Mouse (Mus musculus) small intestine, adult 2 months (tissue): ENCODE measurements around the gene Cfap73. TPM values are rescaled to one million over a fixed set of nuclear protein-coding genes. Genes with fewer than 3 reads are reported as not detected.
A peak's percentile ranks its signal among the peaks of the same experiment; 100 is the strongest.

Experiments
- H3K27ac ChIP-seq: fragments of 200-500 bp; 2 replicates; pipeline ENCODE4 v1.5.1; 2012; ENCODE audit warnings: low read depth, low read length, control low read depth, inconsistent platforms; ENCODE audit not compliant: insufficient read depth
- H3K27me3 ChIP-seq: fragments of 200-500 bp; 2 replicates; pipeline ENCODE4 v1.6.1; 2012; ENCODE audit warnings: mild to moderate bottlenecking, moderate library complexity, low read length, inconsistent platforms; ENCODE audit not compliant: control insufficient read depth, insufficient read depth
- H3K36me3 ChIP-seq: fragments of 200-500 bp; 2 replicates; pipeline ENCODE4 v1.6.1; 2012; ENCODE audit warnings: mild to moderate bottlenecking, low read length, control low read depth, inconsistent platforms; ENCODE audit not compliant: control insufficient read depth, insufficient read depth
- H3K4me1 ChIP-seq: fragments of 200-500 bp; 2 replicates; pipeline ENCODE4 v1.6.1; 2012; ENCODE audit warnings: low read length, inconsistent platforms, mixed read lengths; ENCODE audit not compliant: control insufficient read depth, insufficient read depth, insufficient read length
- H3K4me3 ChIP-seq: fragments of 200-500 bp; 2 replicates; pipeline ENCODE4 v1.5.1; 2012; ENCODE audit warnings: low read depth, mild to moderate bottlenecking, control low read depth, inconsistent platforms, low read length, moderate library complexity
- CTCF ChIP-seq: fragments of 200-500 bp; IDR thresholded peaks from 2 replicates; pipeline ENCODE4 v1.5.1; 2012; ENCODE audit warnings: low read depth, mild to moderate bottlenecking, control low read depth, inconsistent platforms, low read length, moderate library complexity, mixed read lengths; ENCODE audit not compliant: insufficient replicate concordance, insufficient read length; ENCODE audit errors: extremely low read depth
- POLR2A ChIP-seq: fragments of 200-500 bp; IDR thresholded peaks from 2 replicates; pipeline ENCODE4 v1.6.1; 2012; ENCODE audit warnings: low read depth, mild to moderate bottlenecking, control low read depth, inconsistent platforms, low read length, moderate library complexity
- WGBS: fragments of 180-500 bp; shearing (Covaris S2); methylation state at CpG from one replicate; pipeline ENCODE4 v1.1.7; 2018; 5-methylcytosine and 5-hydroxymethylcytosine counted together
- polyA plus RNA-seq: library from polyadenylated mRNA; depleted of rRNA; stranded (reverse); fragments of >200 nt; gene quantifications from 2 replicates; pipeline ENCODE4 v1.2.3, GENCODE M21; 2012; rRNA removed

Gene Cfap73
- polyA plus RNA-seq, 1 experiment, result not detected

GRCm38 (mm10) chr5:120583511-120583910 is 50.5 kb downstream of the Cfap73 start:
- TF ChIP-seq POLR2A (no peak), CTCF (no peak)
- Histone ChIP-seq H3K4me1 (peaks cover 29% of the 10 kb centered on the region), H3K27ac (no peak overlapping the region), H3K27me3 (no peaks in the 10 kb centered on the region), H3K36me3 (peaks cover 38% of the 10 kb centered on the region), H3K4me3 (no peak overlapping the region)
- WGBS, result 85% methylated on average over 4 of the region's 4 CpGs

DNA sequence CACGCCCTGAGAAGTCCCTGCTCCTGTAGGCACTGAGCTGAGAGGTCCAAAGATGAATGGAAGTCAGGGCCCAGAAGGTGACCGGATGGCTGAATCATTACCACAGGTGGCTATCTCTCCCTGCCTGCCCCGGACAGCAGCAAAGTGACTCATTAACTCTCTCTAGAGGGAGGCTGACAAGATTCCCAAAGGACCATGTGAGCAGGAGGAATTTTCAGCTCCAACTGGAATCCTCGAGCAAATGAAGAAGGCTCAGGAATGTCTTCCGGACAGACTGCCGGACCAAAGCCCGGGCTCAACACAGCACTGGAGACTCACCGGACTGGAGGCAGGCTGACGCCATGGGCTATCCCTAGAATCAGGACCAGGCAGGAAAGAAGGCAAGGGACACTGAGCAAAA is 52.0 kb downstream of the Cfap73 start:
- no peak for TF ChIP-seq POLR2A
- TF ChIP-seq CTCF, result no peak
- Histone ChIP-seq H3K4me3 (no peak overlapping the region), H3K27me3 (no peaks in the 10 kb centered on the region), H3K36me3 (peaks cover 38% of the 10 kb centered on the region), H3K4me1 (peaks cover 43% of the 10 kb centered on the region), H3K27ac (peak overlapping the region; percentile 12; the same call in 1 of the 2 replicates)
- 77% methylated on average over 9 of the region's 9 CpGs for WGBS

GRCm38 (mm10) chr5:120579898-120580626 is 54.0 kb downstream of the Cfap73 start:
- H3K27me3 ChIP-seq, result no peaks in the 10 kb centered on the region
- peak overlapping the region; percentile 68 for H3K27ac ChIP-seq
- no peak overlapping the region for H3K4me3 ChIP-seq
- peaks cover 38% of the 10 kb centered on the region for H3K36me3 ChIP-seq
- peaks cover 41% of the 10 kb centered on the region for H3K4me1 ChIP-seq
- TF ChIP-seq CTCF (no peak), POLR2A (no peak)
- WGBS, result 88% methylated on average over 26 of the region's 26 CpGs

GRCm38 (mm10) chr5:120579211-120579897 is 54.7 kb downstream of the Cfap73 start:
- no peaks in the 10 kb centered on the region for H3K27me3 ChIP-seq
- H3K4me3 ChIP-seq, result peak overlapping the region; percentile 6
- peaks cover 31% of the 10 kb centered on the region for H3K36me3 ChIP-seq
- H3K4me1 ChIP-seq, result peaks cover 38% of the 10 kb centered on the region
- 52% methylated on average over 26 of the region's 26 CpGs for WGBS
- peak overlapping the region; percentile 68 for H3K27ac ChIP-seq
- TF ChIP-seq CTCF (no peak), POLR2A (no peak)

DNA sequence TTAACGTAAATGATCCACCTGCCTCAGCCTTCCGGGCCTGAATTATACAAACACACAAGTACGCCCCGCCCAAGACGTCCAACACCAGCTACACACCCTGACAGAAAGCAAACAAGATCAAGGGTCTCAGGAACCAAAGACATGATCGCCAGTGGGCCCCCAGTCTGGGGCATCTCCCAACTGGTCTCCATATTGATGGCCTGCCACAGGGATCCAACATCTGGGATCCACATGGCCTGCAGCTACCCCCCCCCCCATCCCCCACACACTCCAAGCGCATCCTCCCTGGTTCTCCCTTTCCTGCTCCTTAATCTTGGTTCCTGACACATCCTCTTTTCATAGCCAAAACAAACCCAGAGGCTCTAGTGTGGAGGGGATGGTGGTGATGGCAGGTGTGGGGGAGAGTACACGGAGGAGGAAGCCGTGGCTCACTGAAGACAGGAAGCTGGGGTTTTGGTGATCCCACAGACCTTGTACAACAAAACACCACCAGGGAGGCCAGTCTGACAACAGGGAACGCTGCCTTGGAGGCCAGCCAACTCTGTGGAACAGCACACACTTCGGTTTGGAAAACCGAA is 55.4 kb downstream of the Cfap73 start:
- Histone ChIP-seq H3K36me3 (peaks cover 23% of the 10 kb centered on the region), H3K4me3 (no peak overlapping the region), H3K4me1 (peaks cover 38% of the 10 kb centered on the region), H3K27ac (peak overlapping the region; percentile 42), H3K27me3 (no peaks in the 10 kb centered on the region)
- no peak for TF ChIP-seq CTCF
- TF ChIP-seq POLR2A, result no peak
- 23% methylated on average over 12 of the region's 12 CpGs for WGBS

Other genes with a start within 250 kb of the Cfap73 start
- gene Lhx5, start 202.5 kb downstream of the Cfap73 start, polyA plus RNA-seq, result 0.38 TPM in 2 replicates
- 27.3 and 46.4 TPM in 2 replicates for gene Sdsl, start 161.4 kb downstream of the Cfap73 start, polyA plus RNA-seq
- not detected in 2 replicates for gene Sds, start 157.7 kb downstream of the Cfap73 start, polyA plus RNA-seq
- 19.9 and 24.3 TPM in 2 replicates for gene Plbd2, start 130.6 kb downstream of the Cfap73 start, polyA plus RNA-seq
- 8.0 and 12.1 TPM in 2 replicates for gene Slc8b1, start 123.1 kb downstream of the Cfap73 start, polyA plus RNA-seq
- gene Tpcn1, start 45.6 kb downstream of the Cfap73 start, polyA plus RNA-seq, result 48.5 and 115 TPM in 2 replicates
- 0.15 and 0.25 TPM in 2 replicates for gene Iqcd, start 45.2 kb downstream of the Cfap73 start, polyA plus RNA-seq
- 6.9 and 12.1 TPM in 2 replicates for gene Rita1, start 21.6 kb downstream of the Cfap73 start, polyA plus RNA-seq
- 23.1 and 44.6 TPM in 2 replicates for gene Ddx54, start 21.5 kb downstream of the Cfap73 start, polyA plus RNA-seq
- gene Rasal1, start 14.6 kb upstream of the Cfap73 start, polyA plus RNA-seq, result 1.7 and 2.6 TPM in 2 replicates
- gene Dtx1, start 77.7 kb upstream of the Cfap73 start, polyA plus RNA-seq, result 18.1 and 31.1 TPM in 2 replicates
- 2.9 and 7.4 TPM in 2 replicates for gene Oas2, start 115.6 kb upstream of the Cfap73 start, polyA plus RNA-seq
- gene Oas3, start 143.4 kb upstream of the Cfap73 start, polyA plus RNA-seq, result 9.6 and 94.5 TPM in 2 replicates
- 0.09 and 3.6 TPM in 2 replicates for gene Oas1e, start 161.3 kb upstream of the Cfap73 start, polyA plus RNA-seq
- 1.2 and 1.4 TPM in 2 replicates for gene Oas1c, start 178.3 kb upstream of the Cfap73 start, polyA plus RNA-seq
- 0.19 TPM in 1 of 2 replicates, not detected in the other for gene Oas1f, start 213.1 kb upstream of the Cfap73 start, polyA plus RNA-seq
- not detected in 2 replicates for gene Oas1h, start 227.2 kb upstream of the Cfap73 start, polyA plus RNA-seq